Mouse (Mus musculus): ENCODE measurements at regions not wholly inside any gene's neighbourhood (a gene's known extent, or its start where the extent isn't known, plus 50 kb on each side); places are given as distances from the start of the nearest gene placed in this dataset.
"Not testable (repeated sequence)": the region's sequence is repeated elsewhere in the genome, so short reads cannot be mapped to it uniquely, and the experiment has no call there.

GRCm38 (mm10) chr10:20891426-20891825 lies 60.9 kb upstream of the Ahi1 start:
- ATAC-seq (replicated peaks; ENCODE audit: poor library complexity): no peak

DNA sequence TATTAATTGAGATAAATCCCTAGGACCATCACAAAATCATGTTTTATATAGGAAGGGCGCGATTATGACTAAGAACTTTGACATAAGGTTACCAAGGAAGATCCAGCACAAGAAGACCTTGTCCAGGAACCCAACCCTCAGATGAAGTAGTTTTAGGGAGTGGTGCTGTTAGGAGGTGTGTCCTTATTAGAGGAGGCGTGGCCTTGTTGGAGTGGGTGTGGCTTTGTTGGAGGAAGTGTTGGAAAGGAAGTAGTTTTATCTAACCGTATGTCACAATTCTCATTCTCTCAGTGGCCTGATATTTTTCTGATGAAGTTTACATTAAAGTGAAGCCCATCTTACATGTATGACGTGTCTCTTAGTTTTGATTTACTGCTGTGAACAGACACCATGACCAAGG lies 68.7 kb upstream of the Ahi1 start:
- ATAC-seq (replicated peaks; ENCODE audit: poor library complexity): peak; percentile 36; the same call in 1 of the 2 replicates

DNA sequence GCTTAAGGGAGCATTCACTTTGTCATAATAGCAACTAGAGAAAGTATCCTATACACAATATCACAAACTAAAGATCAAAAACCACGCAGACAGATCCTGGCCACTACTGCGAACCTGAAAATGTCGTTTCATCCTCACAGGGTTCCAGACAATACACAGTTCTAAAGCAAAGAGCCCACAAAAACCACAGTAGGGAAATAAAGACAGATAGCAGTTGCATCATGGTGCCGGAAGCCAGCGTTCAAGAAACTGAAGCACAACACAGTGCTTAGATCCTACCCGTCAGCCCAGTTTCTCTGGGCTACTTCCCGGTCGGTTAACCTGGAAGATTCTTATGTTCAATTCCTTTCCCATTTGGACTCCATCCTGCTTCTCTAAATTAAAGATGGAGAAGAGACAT lies 69.7 kb upstream of the Ahi1 start:
- ATAC-seq (replicated peaks; ENCODE audit: poor library complexity): peak; percentile 88

- no peak for ATAC-seq (replicated peaks; ENCODE audit: poor library complexity)
Measured at GRCm38 (mm10) chr10:20880251-20880650, 72.1 kb upstream of the Ahi1 start.

DNA sequence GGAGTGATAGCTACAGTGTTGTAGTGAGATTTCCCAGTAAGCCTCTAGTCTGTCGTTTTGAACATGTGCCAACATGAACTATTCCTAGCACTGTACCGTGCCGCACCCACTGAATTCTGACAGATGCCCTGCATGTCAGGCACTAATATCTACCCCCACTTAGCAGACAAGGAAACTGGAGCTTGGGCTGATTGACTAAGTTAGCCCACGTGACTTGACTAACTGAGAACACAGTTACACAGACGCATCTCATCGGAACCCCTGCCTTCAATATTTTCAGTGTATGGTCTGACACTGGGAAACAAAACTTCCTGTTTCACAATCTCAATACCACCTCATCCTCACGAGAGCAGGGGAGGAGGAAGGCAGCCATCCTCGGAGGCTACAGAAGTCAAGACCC lies 72.9 kb upstream of the Ahi1 start:
- peak; percentile 66 for ATAC-seq (replicated peaks; ENCODE audit: poor library complexity)

DNA sequence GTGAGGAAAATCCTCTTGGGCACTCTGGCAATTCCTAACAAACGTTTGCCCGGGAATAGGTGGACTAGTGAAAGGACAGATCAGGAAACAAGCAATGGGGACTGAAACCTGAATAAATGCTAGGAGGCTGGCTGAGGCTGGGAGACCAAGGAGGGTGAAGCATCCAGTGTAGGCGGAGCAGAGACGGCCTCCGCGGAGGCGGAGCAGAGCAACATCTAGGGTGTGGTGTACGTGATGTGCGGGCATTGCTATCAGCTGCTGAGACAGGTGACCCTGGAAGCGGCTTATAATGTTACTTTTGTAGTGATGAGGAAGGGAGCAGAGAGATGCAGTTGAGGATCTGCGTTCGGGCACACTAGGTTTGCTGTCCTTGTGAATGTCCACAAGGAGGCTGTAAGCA lies 85.3 kb upstream of the Ahi1 start:
- no peak for ATAC-seq (replicated peaks; ENCODE audit: poor library complexity)

- no peak for ATAC-seq (replicated peaks; ENCODE audit: poor library complexity)
Measured at GRCm38 (mm10) chr10:20865031-20865430, 87.3 kb upstream of the Ahi1 start.

GRCm38 (mm10) chr10:20857413-20857812 lies 94.9 kb upstream of the Ahi1 start:
- ATAC-seq (replicated peaks; ENCODE audit: poor library complexity): no peak

DNA sequence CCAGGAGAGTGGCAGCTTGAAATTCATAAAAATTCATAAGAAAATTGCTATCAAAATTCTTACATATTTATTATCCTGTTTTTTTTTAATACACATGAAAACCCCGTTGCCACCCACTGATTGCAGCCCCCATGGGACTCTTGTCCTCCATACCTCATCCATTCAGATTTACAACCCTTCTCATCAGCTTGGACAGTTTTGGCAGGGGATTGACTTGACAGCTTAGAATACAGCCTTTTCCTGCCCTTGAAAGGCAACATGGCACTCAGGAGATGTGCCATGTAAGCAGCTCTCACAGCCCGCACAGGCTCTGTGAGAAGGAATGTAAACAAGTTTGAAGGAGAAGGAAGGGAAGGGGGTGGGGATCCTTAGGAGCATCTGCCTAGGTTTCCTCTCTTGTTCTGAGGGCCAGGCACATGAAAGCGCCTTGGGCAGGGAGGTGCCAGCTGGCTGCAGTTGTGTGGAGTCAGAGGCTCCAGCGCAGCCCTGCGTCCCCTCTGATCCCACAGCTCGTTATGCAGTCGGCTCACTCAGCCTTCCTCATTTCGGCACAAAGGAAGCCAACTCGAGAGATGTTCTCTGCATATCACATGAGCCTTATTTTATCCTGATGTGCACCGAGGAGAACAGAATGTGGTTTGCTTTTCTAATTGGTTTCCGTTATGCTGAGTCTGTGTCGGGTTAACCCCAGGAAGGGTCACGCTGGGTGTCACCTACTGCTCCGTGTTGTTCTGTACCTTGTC lies 97.6 kb upstream of the Ahi1 start:
- peak; percentile 81 for ATAC-seq (replicated peaks; ENCODE audit: poor library complexity)

DNA sequence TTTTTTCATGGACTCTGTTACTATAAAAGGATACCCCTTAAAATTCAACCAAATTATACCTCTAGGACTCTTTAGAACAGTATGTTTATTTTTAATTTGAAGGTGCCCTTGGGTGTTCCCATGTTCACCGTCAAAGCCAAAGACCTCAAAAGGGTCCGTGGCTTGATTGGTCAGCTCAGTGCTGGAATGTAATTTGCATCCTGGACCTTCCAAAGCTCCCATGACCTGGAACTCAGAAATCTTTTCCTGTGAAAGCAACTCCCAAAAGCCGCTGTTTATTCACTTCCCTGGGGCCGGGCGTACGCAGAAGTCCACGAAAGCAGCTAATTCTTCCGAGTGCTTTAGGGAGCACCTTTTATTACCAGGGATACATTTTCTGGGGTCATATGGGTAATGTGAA lies 105.1 kb upstream of the Ahi1 start:
- ATAC-seq (replicated peaks; ENCODE audit: poor library complexity): no peak

DNA sequence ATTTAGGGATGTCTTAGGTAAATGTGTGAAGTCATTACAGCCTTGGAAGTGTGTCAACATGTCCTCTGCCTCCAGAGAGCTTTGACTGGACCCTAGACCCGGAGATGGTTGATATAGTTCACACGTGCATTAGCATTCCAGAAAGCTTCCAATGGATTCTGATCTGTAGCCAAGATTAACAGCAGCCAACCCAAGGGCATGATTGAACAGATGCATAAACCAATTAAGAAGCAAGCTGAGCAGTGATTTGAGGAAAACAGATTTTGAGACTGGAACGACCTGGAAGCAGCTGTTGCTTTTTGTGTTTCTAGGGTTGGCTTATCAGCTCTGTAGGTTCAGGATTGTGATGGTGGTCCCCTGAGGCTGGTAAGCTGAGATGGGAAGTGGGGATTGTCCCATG lies 109.1 kb upstream of the Ahi1 start:
- no peak for ATAC-seq (replicated peaks; ENCODE audit: poor library complexity)

DNA sequence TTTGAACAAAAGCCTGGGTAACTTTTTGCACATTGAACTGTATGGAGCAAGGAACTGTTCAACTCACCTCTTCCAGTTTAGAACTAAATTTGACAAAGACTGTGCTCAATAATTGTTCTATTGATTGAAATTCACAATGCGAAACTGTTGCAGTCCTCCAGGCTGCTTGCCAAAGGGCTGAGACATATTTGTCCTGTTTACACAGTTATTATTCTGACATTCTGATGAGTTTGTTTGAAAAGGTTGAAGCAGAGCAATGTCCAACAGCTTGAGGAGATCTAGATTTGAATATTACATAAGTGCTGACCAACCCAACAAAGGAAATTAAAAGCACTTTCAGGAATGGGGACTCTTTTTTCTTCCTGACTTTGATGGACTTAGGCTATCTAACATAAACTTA lies 110.2 kb upstream of the Ahi1 start:
- ATAC-seq (replicated peaks; ENCODE audit: poor library complexity): no peak

DNA sequence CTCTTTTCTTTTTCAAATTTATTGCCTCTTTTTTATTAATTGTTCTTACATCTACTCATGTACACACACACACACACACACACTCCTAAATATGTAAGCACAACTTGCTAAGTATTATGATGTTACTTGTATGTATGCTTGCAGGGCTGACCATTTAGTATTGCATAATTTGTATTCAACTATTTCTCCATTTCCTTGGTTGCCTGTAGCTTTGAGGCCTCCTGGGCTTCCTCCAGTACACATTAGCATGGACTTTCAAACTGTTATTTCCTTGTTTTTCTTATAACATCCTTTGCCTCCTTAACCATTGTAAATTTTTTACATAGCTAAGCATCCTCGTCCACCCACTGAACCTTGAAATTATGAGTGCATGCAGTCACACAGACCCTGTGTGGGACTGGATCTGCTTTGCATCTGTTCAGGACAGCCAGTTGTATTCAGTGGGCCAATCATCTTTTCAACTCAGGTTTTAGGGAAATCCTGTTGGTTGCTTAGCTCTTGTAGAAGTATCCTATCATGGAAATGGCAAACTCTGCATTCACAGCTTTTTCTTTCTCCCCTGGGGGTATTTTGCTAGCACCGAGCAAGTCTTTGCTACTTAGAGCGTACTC lies 110.8 kb upstream of the Ahi1 start:
- ATAC-seq (replicated peaks; ENCODE audit: poor library complexity): peak; percentile 68

DNA sequence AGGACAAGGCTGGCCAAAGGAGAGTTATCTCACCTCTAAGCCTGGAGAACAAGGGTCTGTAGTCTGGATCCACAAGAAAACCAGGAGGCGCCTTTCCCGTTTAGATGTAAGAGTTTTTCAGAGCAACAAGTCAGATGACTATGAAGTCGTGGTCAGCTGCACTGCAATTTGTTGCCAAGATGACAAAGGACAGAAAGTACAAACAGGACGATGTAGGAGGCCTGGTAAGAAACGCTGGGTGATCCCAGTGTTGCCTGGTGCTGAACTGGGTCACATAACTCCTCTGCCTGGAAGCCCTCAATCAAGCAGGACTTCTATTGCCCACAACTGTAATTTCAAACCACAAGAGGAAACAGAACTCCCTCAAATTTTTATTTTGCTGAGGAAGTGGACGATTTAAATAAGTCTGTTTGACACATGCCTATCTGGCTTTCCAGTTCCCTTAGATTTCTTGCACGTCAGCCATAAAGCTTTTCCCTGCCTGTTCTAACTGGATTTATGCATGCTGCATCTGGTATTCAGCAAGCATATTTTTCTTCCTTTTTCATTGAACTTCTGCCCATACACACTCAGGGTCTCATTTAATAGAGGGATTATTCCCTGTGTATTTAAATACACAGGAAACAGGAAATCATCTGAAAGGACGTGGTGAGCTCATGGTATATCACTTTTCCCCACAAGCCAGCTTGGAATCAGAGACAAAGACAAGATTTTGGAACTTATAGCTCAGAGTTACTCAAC lies 113.5 kb upstream of the Ahi1 start:
- ATAC-seq (replicated peaks; ENCODE audit: poor library complexity): no peak

- not testable (repeated sequence) for ATAC-seq (replicated peaks; ENCODE audit: poor library complexity)
Measured at GRCm38 (mm10) chr10:20836816-20837215, 111.9 kb upstream of the Pde7b start.

DNA sequence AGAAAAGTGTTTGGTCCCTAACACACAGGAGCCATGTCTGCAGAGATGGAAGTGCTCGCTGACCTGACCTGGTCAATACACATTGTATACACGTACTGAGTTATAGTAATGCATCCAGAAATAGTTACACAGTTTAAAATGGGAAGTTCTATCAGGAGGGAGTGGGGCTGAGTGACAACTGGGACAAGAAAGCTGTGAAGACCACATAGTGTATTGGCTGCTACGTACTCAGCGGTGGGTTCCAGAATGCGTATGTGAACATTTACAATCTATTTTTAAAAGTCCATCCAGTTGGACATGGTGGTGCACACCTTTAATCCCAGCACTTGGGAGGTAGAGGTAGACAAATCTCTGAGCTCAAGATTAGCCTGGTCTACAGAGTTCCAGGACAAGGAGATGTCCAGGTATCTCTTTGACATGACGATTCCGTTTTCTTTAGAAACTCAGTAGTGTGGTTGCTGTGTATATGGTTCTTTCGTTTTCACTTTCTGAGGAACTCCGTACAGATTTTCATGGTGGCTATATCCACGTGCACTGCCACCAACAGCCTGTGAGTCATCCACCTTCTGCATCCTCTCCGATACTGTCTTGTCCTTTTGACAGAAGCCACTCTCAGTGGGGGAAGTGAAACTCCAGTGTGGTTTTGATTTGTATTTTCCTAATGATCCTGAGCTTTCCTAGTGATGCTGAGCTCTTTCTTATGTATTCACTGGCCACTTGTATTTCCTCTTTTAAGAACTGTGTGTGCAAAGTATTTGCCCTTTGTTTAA lies 110.1 kb upstream of the Pde7b start:
- ATAC-seq (replicated peaks; ENCODE audit: poor library complexity): peak; percentile 96

- peak; percentile 23 for ATAC-seq (replicated peaks; ENCODE audit: poor library complexity)
Measured at GRCm38 (mm10) chr10:20828304-20828703, 103.4 kb upstream of the Pde7b start.

DNA sequence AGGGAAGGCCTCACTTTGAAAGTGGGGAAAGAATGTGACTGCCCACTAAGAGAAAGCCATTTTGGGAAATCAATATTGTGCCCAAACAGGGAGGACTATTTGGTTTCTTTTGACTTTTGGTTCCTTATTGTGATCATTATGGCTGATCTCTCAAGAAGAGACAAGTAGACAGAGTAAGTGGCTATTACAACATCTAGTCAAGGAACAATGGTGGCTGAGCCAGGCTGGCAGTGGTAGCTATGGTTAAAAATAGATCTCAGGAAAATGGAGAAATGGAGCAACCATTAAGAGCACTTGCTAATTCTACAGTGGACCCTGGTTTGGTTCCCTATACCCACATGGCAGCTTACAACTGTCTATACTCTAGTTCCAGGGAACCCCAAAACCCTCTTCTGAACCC lies 102.6 kb upstream of the Pde7b start:
- peak; percentile 57 for ATAC-seq (replicated peaks; ENCODE audit: poor library complexity)

- ATAC-seq (replicated peaks; ENCODE audit: poor library complexity): no peak; the same call in 1 of the 2 replicates
Measured at GRCm38 (mm10) chr10:20818548-20818947, 93.7 kb upstream of the Pde7b start.

DNA sequence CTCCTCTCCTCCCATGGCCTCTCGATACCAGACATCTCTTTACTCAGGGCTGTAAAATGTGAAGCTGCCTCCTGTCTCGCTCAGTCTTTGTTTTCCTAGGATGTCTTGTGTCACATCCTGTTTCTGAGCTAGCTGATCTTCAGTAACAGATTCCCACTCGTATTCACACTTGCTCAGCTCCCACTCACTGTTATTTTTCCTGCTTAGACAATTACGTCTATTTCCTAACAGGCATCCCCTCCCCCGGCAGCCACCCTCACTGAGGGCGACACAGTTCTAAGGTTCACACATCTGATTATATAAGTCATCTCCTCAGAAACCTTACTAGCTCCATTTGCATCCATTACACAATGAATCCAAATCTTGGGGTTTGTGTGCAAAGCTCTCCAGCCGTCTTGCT lies 74.9 kb upstream of the Pde7b start:
- no peak for ATAC-seq (replicated peaks; ENCODE audit: poor library complexity)

- ATAC-seq (replicated peaks; ENCODE audit: poor library complexity): peak; percentile 99
Measured at GRCm38 (mm10) chr10:20798400-20798799, 73.5 kb upstream of the Pde7b start.
